Mouse (Mus musculus) kidney, postnatal 0 days (tissue): ENCODE results near the gene Gstp2. TPM values are rescaled to one million over a fixed set of nuclear protein-coding genes. Genes with fewer than 3 reads are reported as not detected.

Source experiments
- ATAC-seq: fragments of 200-750 bp; cut with Nextera tagmentation; replicated peaks from 2 replicates; pipeline ENCODE4 v1.8.0; 2017; ENCODE audit warnings: low read depth, moderate number of reproducible peaks, moderate TSS enrichment, moderate library complexity; ENCODE audit not compliant: low FRiP score
- DNase-seq: peaks from one replicate; pipeline ENCODE4 v3.0.0-alpha.2; 2016; ENCODE audit warnings: low spot score
- H3K27ac ChIP-seq: fragments of 300-500 bp; sonication (generic); 2 replicates; pipeline ENCODE4 v1.5.1; 2014; ENCODE audit warnings: mild to moderate bottlenecking
- H3K27me3 ChIP-seq: fragments of 300-500 bp; sonication (generic); 2 replicates; pipeline ENCODE4 v1.6.1; 2014; ENCODE audit warnings: low read length, mixed read lengths; ENCODE audit not compliant: insufficient read depth
- H3K36me3 ChIP-seq: fragments of 300-500 bp; sonication (generic); 2 replicates; pipeline ENCODE4 v1.6.1; 2014; ENCODE audit warnings: low read length, mixed read lengths; ENCODE audit not compliant: insufficient read depth
- H3K4me1 ChIP-seq: fragments of 300-500 bp; sonication (generic); replicated peaks from 2 replicates; pipeline ENCODE4 v1.6.1; 2014; ENCODE audit warnings: antibody characterized with exemption, low read length, mixed read lengths; ENCODE audit not compliant: insufficient read depth
- H3K4me2 ChIP-seq: fragments of 300-500 bp; sonication (generic); 2 replicates; pipeline ENCODE4 v1.6.1; 2014; ENCODE audit warnings: mild to moderate bottlenecking, low read length, moderate library complexity, mixed read lengths
- H3K4me3 ChIP-seq: fragments of 300-500 bp; sonication (generic); replicated peaks from 2 replicates; pipeline ENCODE4 v1.5.1; 2014; ENCODE audit warnings: low read depth, low read length
- H3K9ac ChIP-seq: fragments of 300-500 bp; sonication (generic); 2 replicates; pipeline ENCODE4 v1.6.1; 2014; ENCODE audit warnings: low read depth, low read length
- H3K9me3 ChIP-seq: fragments of 300-500 bp; sonication (generic); replicated peaks from 2 replicates; pipeline ENCODE4 v1.6.1; 2016; ENCODE audit warnings: low read length, inconsistent platforms, mixed read lengths
- CTCF ChIP-seq: IDR thresholded peaks from 2 replicates; pipeline ENCODE4 v1.5.1; 2016; ENCODE audit warnings: antibody characterized with exemption, low read depth, mild to moderate bottlenecking, moderate library complexity
- WGBS: fragments of 180-500 bp; shearing (Covaris S2); extraction: QIAGEN DNeasy Blood & Tissue Kit; methylation state at CpG from one replicate; pipeline ENCODE4 v1.1.7; 2014; 5-methylcytosine and 5-hydroxymethylcytosine counted together
- polyA plus RNA-seq: library from polyadenylated mRNA; unstranded; fragments of >200 nt; fragmentation: Nextera tagmentation; extraction: Ambion mirVana; gene quantifications from 2 replicates; pipeline ENCODE4 v1.2.1, GENCODE M21; 2015

The Gstp2 gene
- polyA plus RNA-seq, 1 experiment from 2014 or later: 4.4 TPM

DNA sequence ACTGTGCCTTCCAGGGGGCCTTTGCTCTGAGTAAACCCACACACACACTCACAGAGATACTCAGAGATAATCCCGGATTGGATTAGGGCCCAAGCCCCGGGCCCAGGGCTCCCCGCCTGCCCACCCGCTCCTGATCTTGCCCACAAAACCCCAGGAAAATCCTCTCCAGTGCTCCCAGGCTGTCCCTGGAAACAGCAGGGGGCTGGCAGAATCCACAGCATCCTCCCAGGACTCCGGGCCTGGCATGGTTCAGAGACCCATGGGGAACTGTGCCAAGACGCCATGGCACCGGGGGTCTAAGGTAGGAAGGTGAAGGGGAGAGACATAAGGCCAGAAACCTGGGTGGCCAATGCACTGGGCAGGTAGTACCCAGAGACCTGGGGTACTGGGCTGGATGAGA lies 37.5 kb upstream of the Gstp2 start:
- H3K27ac ChIP-seq: no peak overlapping the region

DNA sequence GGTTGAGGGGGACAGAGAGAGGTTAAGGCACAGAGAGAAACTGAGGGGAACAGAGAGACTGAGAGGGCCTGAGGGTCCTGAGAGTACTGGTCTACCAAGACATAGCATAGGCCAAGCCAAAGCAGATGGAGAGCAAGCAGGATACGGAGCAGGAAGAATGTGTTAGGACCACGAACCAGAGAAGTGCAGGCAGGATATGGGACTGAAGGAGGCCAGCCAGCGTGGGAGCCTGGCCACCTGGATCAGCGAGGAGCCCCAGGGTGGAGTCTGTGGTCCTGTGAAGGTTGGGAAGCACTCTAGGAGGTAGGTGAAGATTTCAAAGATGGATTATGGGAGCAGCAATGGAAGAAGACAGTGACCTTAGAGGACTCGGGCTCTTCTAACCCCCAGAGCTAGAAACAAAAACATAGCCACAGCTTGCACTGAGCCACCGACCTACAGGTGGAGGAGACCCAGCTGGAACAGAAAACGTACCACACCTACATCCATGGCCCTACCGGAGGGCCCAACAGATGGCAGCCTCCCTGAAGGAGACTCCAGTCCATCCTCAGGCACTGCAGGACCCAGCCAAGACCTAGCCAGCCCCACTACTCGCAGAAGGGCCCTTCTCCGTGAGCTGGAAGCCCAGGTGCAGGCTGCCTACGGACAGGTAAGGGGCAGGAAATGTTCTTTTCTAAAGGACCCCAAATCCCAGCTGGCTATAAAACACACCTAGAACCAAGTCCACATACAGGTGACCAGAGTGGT lies 36.6 kb upstream of the Gstp2 start:
- DNase-seq (no peak), ATAC-seq (no peak)
- H3K9me3 ChIP-seq: no peaks in the 10 kb centered on the region
- H3K4me3 ChIP-seq: no peak overlapping the region
- no peak for TF ChIP-seq CTCF
- H3K36me3 ChIP-seq: no peaks in the 10 kb centered on the region
- 74% methylated on average over 11 of the region's 11 CpGs for WGBS
- H3K4me2 ChIP-seq: no peak overlapping the region
- no peak overlapping the region for H3K9ac ChIP-seq
- H3K27ac ChIP-seq: no peak overlapping the region
- H3K27me3 ChIP-seq: no peaks in the 10 kb centered on the region
- no peaks in the 10 kb centered on the region for H3K4me1 ChIP-seq

More for the DNA sequence above, 37.5 kb upstream of the Gstp2 start:
- no peak for TF ChIP-seq CTCF
- no peak overlapping the region for H3K9ac ChIP-seq
- no peaks in the 10 kb centered on the region for H3K27me3 ChIP-seq
- no peak for DNase-seq
- H3K4me2 ChIP-seq: no peak overlapping the region
- 88% methylated on average over 7 of the region's 7 CpGs for WGBS
- H3K9me3 ChIP-seq: no peaks in the 10 kb centered on the region
- no peak overlapping the region for H3K4me3 ChIP-seq
- no peaks in the 10 kb centered on the region for H3K4me1 ChIP-seq
- H3K36me3 ChIP-seq: no peaks in the 10 kb centered on the region
- no peak for ATAC-seq

DNA sequence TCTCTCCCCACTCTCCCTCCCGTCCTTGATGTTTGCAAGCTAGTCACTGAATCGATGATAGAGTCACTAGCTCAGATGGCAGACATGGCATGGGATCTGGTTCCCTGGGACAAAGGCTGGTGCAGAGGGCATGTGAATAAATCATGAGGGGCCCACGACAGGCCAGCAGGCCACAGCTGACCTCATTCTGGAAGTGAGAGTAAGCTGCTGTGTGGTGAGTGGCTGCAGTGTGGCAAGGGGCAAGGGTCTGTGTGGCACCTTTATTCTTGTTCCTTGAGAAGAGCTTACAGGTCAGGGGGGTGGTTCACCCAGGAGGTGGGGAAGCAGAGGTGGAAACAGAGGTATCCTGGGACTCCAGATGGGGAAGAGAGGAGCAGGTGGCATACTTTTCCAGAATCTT lies 35.6 kb upstream of the Gstp2 start, which contains the start of gene Cabp2:
TSS of gene Cabp2 (plus strand) at position 185 of the 400 bp plus-strand sequence.
- H3K9ac ChIP-seq: no peak within 1 kb of the TSS
- no peak for ATAC-seq
- no peak within 1 kb of the TSS for H3K4me2 ChIP-seq
- no peaks in the 10 kb centered on the region for H3K36me3 ChIP-seq
- no peak for DNase-seq
- H3K4me1 ChIP-seq: no peaks in the 10 kb centered on the region
- no peak within 1 kb of the TSS for H3K4me3 ChIP-seq
- H3K27me3 ChIP-seq: no peaks in the 10 kb centered on the region
- WGBS: 40% methylated on average over 3 of the region's 3 CpGs
- no peak for TF ChIP-seq CTCF
- H3K27ac ChIP-seq: no peak within 1 kb of the TSS
- no peaks in the 10 kb centered on the region for H3K9me3 ChIP-seq

DNA sequence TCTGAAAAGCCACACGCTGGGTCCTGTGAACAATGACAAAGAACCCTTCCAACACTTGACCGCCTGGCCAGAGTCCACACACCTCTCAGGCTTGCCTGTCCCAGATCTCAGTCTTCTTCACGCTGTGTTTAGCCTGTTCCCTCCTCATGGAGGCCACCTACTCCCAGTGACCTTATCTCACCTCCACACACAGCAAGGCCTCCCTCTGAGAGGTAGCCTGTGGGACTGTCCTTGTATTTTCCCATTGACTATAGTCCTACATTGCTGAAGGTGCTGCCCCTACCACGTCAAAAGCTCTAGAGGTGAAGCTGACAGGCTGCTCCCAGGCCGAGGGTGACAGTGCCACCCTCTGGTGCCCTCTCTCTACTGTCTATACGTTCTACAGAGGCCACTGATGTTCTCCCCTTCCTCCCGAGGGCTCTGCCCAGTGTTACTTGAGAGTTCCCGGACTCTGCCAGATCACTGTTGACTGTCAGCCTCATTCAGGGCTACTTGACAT lies 34.7 kb upstream of the Gstp2 start:
- 50% methylated on average over 8 of the region's 8 CpGs for WGBS
- no peak for ATAC-seq
- TF ChIP-seq CTCF: peak; percentile 25; the same call in 1 of the 2 replicates
- no peak for DNase-seq
- H3K27ac ChIP-seq: no peak overlapping the region
- H3K4me3 ChIP-seq: no peak overlapping the region
- H3K4me2 ChIP-seq: no peak overlapping the region
- no peaks in the 10 kb centered on the region for H3K27me3 ChIP-seq
- H3K36me3 ChIP-seq: no peaks in the 10 kb centered on the region
- H3K9me3 ChIP-seq: no peaks in the 10 kb centered on the region
- H3K9ac ChIP-seq: no peak overlapping the region
- H3K4me1 ChIP-seq: no peaks in the 10 kb centered on the region

DNA sequence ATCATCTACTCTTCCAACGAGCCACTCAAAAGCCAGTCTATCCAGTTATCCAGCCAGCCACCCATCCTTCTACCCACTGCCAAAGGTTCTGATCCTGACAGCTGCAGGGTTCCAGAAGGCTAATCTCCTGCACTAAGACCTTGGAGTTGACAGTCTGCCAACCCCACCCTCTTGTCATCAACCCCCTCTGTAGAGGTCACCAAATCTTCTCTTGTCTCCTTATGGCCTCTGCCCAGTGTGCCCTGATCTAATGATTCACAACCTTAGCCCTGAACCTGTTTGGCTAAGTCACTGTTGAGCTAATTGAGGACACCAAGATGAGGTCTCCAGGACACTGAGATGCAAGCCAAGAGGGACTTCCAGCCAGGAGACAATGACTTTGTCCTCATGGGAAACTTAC lies 33.8 kb upstream of the Gstp2 start:
- no peaks in the 10 kb centered on the region for H3K4me1 ChIP-seq
- 83% methylated on average over 1 of the region's 1 CpGs for WGBS
- no peak for ATAC-seq
- H3K9ac ChIP-seq: no peak overlapping the region
- H3K36me3 ChIP-seq: no peaks in the 10 kb centered on the region
- H3K9me3 ChIP-seq: no peaks in the 10 kb centered on the region
- H3K4me3 ChIP-seq: no peak overlapping the region
- no peak overlapping the region for H3K27ac ChIP-seq
- H3K4me2 ChIP-seq: no peak overlapping the region
- H3K27me3 ChIP-seq: no peaks in the 10 kb centered on the region
- TF ChIP-seq CTCF: no peak
- no peak for DNase-seq

DNA sequence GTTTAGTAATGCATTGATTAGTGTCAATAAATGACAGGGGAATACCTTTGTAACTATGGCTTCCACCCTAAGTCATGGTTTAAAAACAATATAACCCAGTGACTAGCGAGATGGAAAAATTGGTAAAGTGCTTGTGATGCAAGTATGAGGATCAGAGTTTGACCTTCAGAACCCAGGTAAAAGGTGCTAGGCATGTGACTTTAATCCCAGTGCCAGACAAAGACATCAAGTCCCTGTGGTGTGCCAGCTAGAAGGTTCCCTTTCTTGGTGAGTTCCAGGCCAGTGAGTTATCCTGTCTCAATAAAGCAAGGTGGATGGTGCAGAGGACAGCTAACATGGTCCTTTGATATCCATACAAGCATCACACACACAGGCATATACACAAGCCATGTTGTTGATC lies 29.7 kb upstream of the Gstp2 start:
- TF ChIP-seq CTCF: no peak
- no peaks in the 10 kb centered on the region for H3K36me3 ChIP-seq
- H3K9ac ChIP-seq: no peak overlapping the region
- 93% methylated on average over 1 of the region's 1 CpGs for WGBS
- H3K27ac ChIP-seq: no peak overlapping the region
- no peaks in the 10 kb centered on the region for H3K27me3 ChIP-seq
- H3K4me2 ChIP-seq: no peak overlapping the region
- no peaks in the 10 kb centered on the region for H3K9me3 ChIP-seq
- peaks cover 3% of the 10 kb centered on the region; the same call in 1 of the 2 replicates for H3K4me1 ChIP-seq
- ATAC-seq: no peak
- H3K4me3 ChIP-seq: no peak overlapping the region
- DNase-seq: no peak
